In the genomic region with DNA sequence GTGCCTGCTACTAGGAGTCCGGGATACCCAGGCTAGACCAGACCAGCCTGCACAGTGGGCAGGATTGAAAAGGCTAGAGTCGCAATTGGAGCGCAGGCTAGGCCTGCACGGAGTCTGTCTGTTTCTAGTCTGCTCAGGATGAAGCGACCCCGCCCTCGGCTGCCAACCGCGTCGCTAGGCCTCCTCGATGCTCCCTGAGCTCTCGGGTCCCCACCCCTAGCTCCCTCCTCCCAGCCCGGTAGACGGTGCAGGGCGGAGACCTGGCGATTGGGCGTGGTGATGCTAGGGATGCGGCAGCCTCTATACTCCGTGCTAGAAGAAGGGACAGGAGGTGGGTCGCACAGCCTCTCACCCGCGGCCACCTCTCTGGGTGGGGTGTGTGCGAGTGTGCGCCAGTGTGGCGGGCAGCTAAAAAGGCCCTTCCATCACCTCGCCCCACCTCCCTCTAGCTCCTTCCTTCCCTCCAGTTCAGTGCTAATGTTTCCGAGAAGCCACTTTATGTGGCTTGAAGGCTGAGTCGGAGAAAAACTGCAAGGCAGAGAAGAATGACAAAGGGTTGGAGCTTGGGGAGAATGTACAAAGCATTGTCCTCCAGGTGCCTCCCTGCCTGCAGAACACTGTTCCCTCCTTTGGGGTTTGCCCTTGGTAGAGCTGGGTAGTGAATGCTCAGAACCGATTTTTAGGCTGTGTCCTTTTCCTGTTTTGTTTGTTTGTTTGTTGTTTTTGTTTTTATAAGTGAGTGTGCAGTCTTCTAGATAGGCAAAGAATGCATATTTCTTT, we compare ENCODE assay signal across 8 mouse cellular contexts. TPM values are rescaled to one million over a fixed set of nuclear protein-coding genes. Genes with fewer than 3 reads are reported as not detected.
DNase-seq lines count a peak whose midpoint lies in the region; ATAC-seq and TF ChIP-seq lines count a peak whose summit lies in the region.

Gene Scn9a (minus strand): TSS at position 383 of the 780 bp plus-strand sequence.

- no peak for TF ChIP-seq POLR2A in lung, adult 2 months (IDR thresholded peaks at IDR 0.05; ENCODE audit: borderline replicate concordance, extremely low read depth, low read depth, low read length)
- TF ChIP-seq POLR2A in cortical plate, adult 2 months (IDR thresholded peaks at IDR 0.05; ENCODE audit: extremely low read depth, insufficient read depth, low read length): no peak

- H3K4me1 ChIP-seq in lung, postnatal 0 days (ENCODE audit: insufficient read depth, low read depth, low read length): peaks cover 2% of the 10 kb centered on the region; the same call in 1 of the 2 replicates
- H3K4me1 ChIP-seq in lung, adult 2 months (ENCODE audit: control insufficient read depth, insufficient read depth, low read length): no peaks in the 10 kb centered on the region
- H3K4me1 ChIP-seq in cortical plate, adult 2 months (ENCODE audit: control insufficient read depth, insufficient read depth, low read length): no peaks in the 10 kb centered on the region
- no peaks in the 10 kb centered on the region for H3K4me1 ChIP-seq in hindbrain, embryonic 11.5 days (replicated peaks; ENCODE audit: control insufficient read depth, insufficient read depth, low read length)
- H3K4me1 ChIP-seq in limb, embryonic 13.5 days: peaks cover 8% of the 10 kb centered on the region; the same call in 1 of the 2 replicates

- 0 out of 2 replicates have a peak within 1 kb of the TSS, but pooled peaks have one; percentile 22 for H3K4me2 ChIP-seq in lung, postnatal 0 days (replicated peaks; ENCODE audit: low read depth, low read length)
- H3K4me2 ChIP-seq in hindbrain, embryonic 11.5 days (replicated peaks; ENCODE audit: low read depth, low read length): peak within 1 kb of the TSS; percentile 69
- H3K4me2 ChIP-seq in limb, embryonic 13.5 days (replicated peaks): peak within 1 kb of the TSS; percentile 71

- ATAC-seq in lung, postnatal 0 days: 0 out of 2 replicates have a peak, but pooled peaks have one; percentile 23
- peak; percentile 88 for ATAC-seq in hindbrain, embryonic 11.5 days (ENCODE audit: low FRiP score)
- ATAC-seq in limb, embryonic 13.5 days (ENCODE audit: low FRiP score, low read depth): peak; percentile 76

- WGBS in lung, postnatal 0 days: 2% methylated on average over 29 of the region's 29 CpGs
- 4% methylated on average over 29 of the region's 29 CpGs for WGBS in lung, adult 2 months
- 2% methylated on average over 27 of the region's 29 CpGs for WGBS in hindbrain, embryonic 11.5 days
- 3% methylated on average over 29 of the region's 29 CpGs for WGBS in limb, embryonic 13.5 days

- no peak within 1 kb of the TSS for H3K27ac ChIP-seq in lung, postnatal 0 days (ENCODE audit: low read length)
- no peak within 1 kb of the TSS for H3K27ac ChIP-seq in cortical plate, adult 2 months (ENCODE audit: insufficient read depth, low read length)
- H3K27ac ChIP-seq in hindbrain, embryonic 11.5 days (ENCODE audit: low read depth, low read length): no peak within 1 kb of the TSS
- H3K27ac ChIP-seq in limb, embryonic 13.5 days: no peak within 1 kb of the TSS

- peaks cover 6% of the 10 kb centered on the region; the same call in 1 of the 2 replicates for H3K27me3 ChIP-seq in lung, postnatal 0 days (replicated peaks; ENCODE audit: insufficient read depth, low read length)
- H3K27me3 ChIP-seq in hindbrain, embryonic 11.5 days (ENCODE audit: control insufficient read depth, insufficient read depth, low read length): peaks cover 2% of the 10 kb centered on the region; the same call in 1 of the 2 replicates
- H3K27me3 ChIP-seq in limb, embryonic 13.5 days: peaks cover 18% of the 10 kb centered on the region

- no peak for TF ChIP-seq CTCF in lung, postnatal 0 days (IDR thresholded peaks at IDR 0.05)
- no peak for TF ChIP-seq CTCF in lung, adult 2 months (IDR thresholded peaks at IDR 0.05; ENCODE audit: insufficient read depth, low read length)
- TF ChIP-seq CTCF in cortical plate, adult 2 months (IDR thresholded peaks at IDR 0.05; ENCODE audit: extremely low read depth, insufficient read depth, low read length): no peak

- no peak within 1 kb of the TSS; the same call in 1 of the 2 replicates for H3K4me3 ChIP-seq in lung, postnatal 0 days (ENCODE audit: low read depth, low read length)
- no peak within 1 kb of the TSS for H3K4me3 ChIP-seq in lung, adult 2 months (replicated peaks; ENCODE audit: extremely low read depth, low read depth, low read length)
- peak within 1 kb of the TSS; percentile 50 for H3K4me3 ChIP-seq in cortical plate, adult 2 months (ENCODE audit: insufficient read depth, low read length)
- peak within 1 kb of the TSS; percentile 45 for H3K4me3 ChIP-seq in hindbrain, embryonic 11.5 days (ENCODE audit: low read depth, low read length)
- peak within 1 kb of the TSS; percentile 43 for H3K4me3 ChIP-seq in limb, embryonic 13.5 days

- DNase-seq in lung, postnatal 0 days (ENCODE audit: low spot score): no peak
- no peak for DNase-seq in lung, adult 2 months
- peak; percentile 72 for DNase-seq in hindbrain, embryonic 11.5 days (ENCODE audit: low spot score)
- peak; percentile 30 to 46 for DNase-seq in right cerebral cortex, adult 2 months (ENCODE audit: low spot score in 2 of 2)
- no peak for DNase-seq in thymus, postnatal 0 days (ENCODE audit: low spot score)
- no peak for DNase-seq in urinary bladder, adult 2 months (ENCODE audit: low spot score)

- no peak for TF ChIP-seq EP300 in lung, postnatal 0 days (IDR thresholded peaks at IDR 0.05)

- no peaks in the 10 kb centered on the region for H3K9me3 ChIP-seq in lung, postnatal 0 days (ENCODE audit: low read length)
- H3K9me3 ChIP-seq in hindbrain, embryonic 11.5 days (ENCODE audit: control insufficient read depth, low read length): no peaks in the 10 kb centered on the region
- H3K9me3 ChIP-seq in limb, embryonic 13.5 days: no peaks in the 10 kb centered on the region

- no peaks in the 10 kb centered on the region for H3K36me3 ChIP-seq in lung, postnatal 0 days (ENCODE audit: insufficient read depth, low read length)
- H3K36me3 ChIP-seq in hindbrain, embryonic 11.5 days (ENCODE audit: control insufficient read depth, insufficient read depth, low read length): no peaks in the 10 kb centered on the region
- no peaks in the 10 kb centered on the region for H3K36me3 ChIP-seq in limb, embryonic 13.5 days

- H3K9ac ChIP-seq in lung, postnatal 0 days (replicated peaks; ENCODE audit: low read depth): no peak within 1 kb of the TSS
- H3K9ac ChIP-seq in hindbrain, embryonic 11.5 days (ENCODE audit: low read depth, low read length): peak within 1 kb of the TSS; percentile 64
- peak within 1 kb of the TSS; percentile 40; the same call in 1 of the 2 replicates for H3K9ac ChIP-seq in limb, embryonic 13.5 days

RNA-seq across cellular contexts. Expression of gene Scn9a, which starts in this region (rescaled TPM):
- 0.06 TPM in 2 replicates for polyA plus RNA-seq in lung, postnatal 0 days (2015; fragmentation: Nextera tagmentation; extraction: Ambion mirVana)
- 0.01 TPM in 1 of 2 replicates, not detected in the other for polyA plus RNA-seq in lung, adult 2 months (2012; rRNA removed)
- 0.44 TPM in 2 replicates for polyA plus RNA-seq in cortical plate, adult 2 months (2012; rRNA removed)
- polyA plus RNA-seq in hindbrain, embryonic 11.5 days (2014; fragmentation: Nextera tagmentation; extraction: Ambion mirVana): 3.7 and 6.0 TPM in 2 replicates
- polyA plus RNA-seq in limb, embryonic 13.5 days (2015; fragmentation: Nextera tagmentation; extraction: Ambion mirVana): 1.1 and 1.4 TPM in 2 replicates
- 0.06 and 0.10 TPM in 2 replicates for polyA plus RNA-seq in thymus, postnatal 0 days (2015; fragmentation: Nextera tagmentation; extraction: Ambion mirVana)
- polyA plus RNA-seq in urinary bladder, adult 2 months (2012; rRNA removed): 0.08 and 0.10 TPM in 2 replicates

Comparison
In these comparisons a context has a peak if more than half of its experiments do, and no peak if none do; other contexts are left out.
1. Peak in ATAC-seq and H3K4me2 ChIP-seq in lung, postnatal 0 days; RNA of the gene not detected or under 1 TPM.
2. ATAC-seq: peak in every context shown above with its lines; median percentile 88 in hindbrain, embryonic 11.5 days; 76 in limb, embryonic 13.5 days; 23 in lung, postnatal 0 days.
3. DNase-seq: peak in hindbrain, embryonic 11.5 days (single experiment) and right cerebral cortex, adult 2 months (2 of 2); none in lung, postnatal 0 days (single experiment), lung, adult 2 months (single experiment), thymus, postnatal 0 days (single experiment) and urinary bladder, adult 2 months (single experiment).
4. H3K4me3 ChIP-seq: peak in cortical plate, adult 2 months (single experiment), hindbrain, embryonic 11.5 days (single experiment) and limb, embryonic 13.5 days (single experiment); none in lung, postnatal 0 days (single experiment) and lung, adult 2 months (single experiment).
5. Peak in every context shown above with its lines, with median percentiles within 50 percentile points of each other: H3K4me2 ChIP-seq.